Mouse (Mus musculus): ENCODE results near the gene Olfr619.

Olfr619 gene

GRCm38 (mm10) chr7:103600275-103600674, at the start of gene Olfr619:
Gene Olfr619 (plus strand): TSS chr7:103600575.
- DNase-seq (ENCODE audit: low spot score in 2 of 2) = no peak

- DNase-seq (ENCODE audit: low spot score in 2 of 2) = no peak
Observed at GRCm38 (mm10) chr7:103555779-103556178, 44.6 kb upstream of the Olfr619 start, which contains the start of gene Olfr615. Gene Olfr615 (plus strand): TSS chr7:103556079.

GRCm38 (mm10) chr7:103569043-103569442, 31.3 kb upstream of the Olfr619 start, which contains the start of gene Olfr616:
Gene Olfr616 (minus strand): TSS chr7:103569143.
- DNase-seq (ENCODE audit: low spot score in 2 of 2) = no peak

- DNase-seq (ENCODE audit: low spot score in 2 of 2) = no peak
Observed at GRCm38 (mm10) chr7:103572761-103573160, 27.6 kb upstream of the Olfr619 start, which contains the start of gene Olfr617. Gene Olfr617 (plus strand): TSS chr7:103573061.

GRCm38 (mm10) chr7:103589803-103590202, 10.6 kb upstream of the Olfr619 start, which contains the start of gene Olfr618:
Gene Olfr618 (plus strand): TSS chr7:103590103.
- no peak for DNase-seq (ENCODE audit: low spot score in 2 of 2)

GRCm38 (mm10) chr7:103607425-103607824, 7.0 kb downstream of the Olfr619 start:
- DNase-seq (ENCODE audit: low spot score in 2 of 2) = no peak

GRCm38 (mm10) chr7:103612434-103612833, 12.1 kb downstream of the Olfr619 start, which contains the start of gene Olfr620:
Gene Olfr620 (minus strand): TSS chr7:103612534.
- DNase-seq (ENCODE audit: low spot score in 2 of 2) = no peak

- DNase-seq (ENCODE audit: low spot score in 2 of 2) = no peak
Observed at GRCm38 (mm10) chr7:103636795-103637194, 36.4 kb downstream of the Olfr619 start.

- no peak for DNase-seq (ENCODE audit: low spot score in 2 of 2)
Observed at GRCm38 (mm10) chr7:103642602-103643001, 42.2 kb downstream of the Olfr619 start, which contains the start of gene Olfr622. Gene Olfr622 (minus strand): TSS chr7:103642702.

GRCm38 (mm10) chr7:103644070-103644469, 43.7 kb downstream of the Olfr619 start:
- no peak for DNase-seq (ENCODE audit: low spot score in 2 of 2)
